Comparison of ENCODE assay signal across 23 mouse cellular contexts in genomic region chr8:111748766-111749165, GRCm38 (mm10). TPM values are rescaled to one million over a fixed set of nuclear protein-coding genes. Genes with fewer than 3 reads are reported as not detected.
"Had no signal": no experiment of that assay in that cellular context is flagged by ENCODE, and none has a peak within 500 bp of the region (broad histone marks: within the 10 kb centered on the region; RNA-seq: fewer than 3 reads in every experiment).

No protein-coding gene starts in this region.

- H3K9me3 ChIP-seq: liver, embryonic 15.5 days; midbrain, embryonic 10.5 days; neural tube, embryonic 15.5 days had no signal

- H3K9ac ChIP-seq: liver, embryonic 15.5 days; neural tube, embryonic 15.5 days had no signal

- H3K27me3 ChIP-seq: neural tube, embryonic 15.5 days had no signal

- DNase-seq: kidney, adult 8-10 months; kidney, postnatal 36 days; left cerebral cortex, postnatal 4 days; lung, adult 2 months; lung, postnatal 4 days; midbrain, embryonic 14.5 days; right cerebral cortex, adult 18-20 months; right cerebral cortex, postnatal 25 days; thymus, adult 18-20 months; thymus, postnatal 14 days had no signal

- ATAC-seq: lung, postnatal 0 days had no signal

- H3K4me3 ChIP-seq: liver, embryonic 15.5 days; midbrain, embryonic 10.5 days; myocyte; neural tube, embryonic 15.5 days had no signal

- H3K36me3 ChIP-seq: liver, embryonic 15.5 days; midbrain, embryonic 10.5 days; neural tube, embryonic 15.5 days had no signal

- H3K4me2 ChIP-seq: liver, embryonic 11.5 days; liver, embryonic 15.5 days; neural tube, embryonic 15.5 days had no signal

- H3K27ac ChIP-seq: liver, embryonic 15.5 days; midbrain, embryonic 10.5 days; neural tube, embryonic 15.5 days had no signal

RNA-seq across cellular contexts. Expression of gene Bcar1, which starts 5.2 kb away (rescaled TPM):
- total RNA-seq: megakaryocyte, adult 5-6 weeks had no signal

RNA-seq across cellular contexts. Expression of gene Ctrb1, which starts 58.0 kb away (rescaled TPM):
- total RNA-seq: layer of hippocampus, adult 8-10 months; layer of hippocampus, postnatal 14 days; left cerebral cortex, adult 18-20 months; left cerebral cortex, postnatal 10 days; left cerebral cortex, postnatal 4 days; megakaryocyte, adult 5-6 weeks had no signal
- polyA plus RNA-seq: kidney, embryonic 16.5 days; liver, embryonic 11.5 days; lung, postnatal 0 days; midbrain, embryonic 10.5 days; midbrain, embryonic 14.5 days; neural tube, embryonic 11.5 days; neural tube, embryonic 15.5 days had no signal
